Mouse (Mus musculus): ENCODE results near the gene Tbx1.
A peak's percentile ranks its signal among the peaks of the same experiment; 100 is the strongest.

Tbx1 gene

GRCm38 (mm10) chr16:18589804-18590790 is at the start of gene Tbx1:
Gene Tbx1, minus strand, starts transcription at chr16:18590671.
- DNase-seq (ENCODE audit: low spot score in 2 of 2) = no peak

DNA sequence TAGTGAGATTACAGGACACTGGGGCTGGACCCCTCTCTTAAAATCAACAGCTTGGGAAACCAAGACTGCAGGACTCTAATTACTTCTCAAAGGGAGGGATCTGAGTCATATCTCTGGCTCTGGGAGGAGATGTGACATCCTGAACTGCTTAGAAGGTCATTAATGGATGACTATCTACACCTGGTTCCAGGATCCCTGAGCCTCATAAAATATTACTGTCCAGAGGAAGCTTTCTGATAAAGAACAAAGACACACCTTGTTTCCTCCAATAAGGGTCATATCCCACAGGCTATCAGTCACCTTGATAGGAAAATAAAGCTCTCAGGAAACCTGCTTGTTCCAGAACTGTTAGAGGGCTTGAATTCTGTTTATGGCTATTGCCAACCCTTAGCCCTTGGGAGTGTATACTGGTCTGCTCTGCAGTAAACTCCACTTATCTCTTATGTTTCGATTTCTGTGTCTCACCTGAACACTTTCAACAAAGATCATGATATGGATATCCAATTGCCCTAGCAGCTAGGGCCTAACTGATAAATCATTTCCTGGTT is 49.0 kb upstream of the Tbx1 start:
- no peak for DNase-seq (ENCODE audit: low spot score in 2 of 2)

DNA sequence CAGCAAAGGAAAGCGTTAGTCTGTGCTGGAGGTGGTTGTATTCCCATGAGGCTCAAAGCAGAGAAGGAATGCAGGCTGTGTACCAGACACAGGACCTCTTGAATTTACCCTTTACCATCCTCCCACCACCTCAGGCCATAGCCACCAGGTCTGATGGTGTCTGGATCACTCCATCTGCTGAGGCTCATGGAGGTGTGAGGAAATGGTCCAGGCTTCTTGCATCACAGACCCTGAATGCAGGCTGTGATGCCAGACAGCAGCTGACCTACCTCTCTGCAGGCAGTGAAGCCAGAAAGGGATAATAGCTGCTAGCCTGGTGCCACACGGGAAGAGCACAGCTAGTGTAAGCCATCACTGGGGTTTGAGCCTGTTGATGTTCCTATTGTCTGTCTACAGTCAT is 47.9 kb upstream of the Tbx1 start:
- DNase-seq (ENCODE audit: low spot score in 2 of 2) = peak in 1 of 2 experiments; percentile 9

DNA sequence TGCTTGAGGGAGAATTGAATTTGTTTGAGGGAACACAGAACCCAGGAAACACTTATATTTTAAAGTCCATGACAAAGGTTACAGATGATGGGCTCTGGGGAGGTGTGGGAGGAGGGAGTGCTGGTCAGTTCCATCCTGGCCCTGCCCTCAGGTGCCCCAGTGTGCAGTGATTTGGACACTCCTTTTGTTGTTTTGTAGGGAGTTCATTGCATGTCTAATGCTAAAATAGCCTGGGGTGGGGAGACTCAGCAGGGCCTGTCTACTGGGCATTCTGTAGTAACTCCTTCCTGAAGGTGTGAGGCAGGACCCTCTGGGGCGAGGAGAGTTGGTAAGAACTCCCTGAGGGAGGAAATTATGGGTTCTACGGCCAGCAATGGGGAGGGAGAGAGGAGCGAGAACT is 46.3 kb upstream of the Tbx1 start:
- peak in 1 of 2 experiments; percentile 10 for DNase-seq (ENCODE audit: low spot score in 2 of 2)

DNA sequence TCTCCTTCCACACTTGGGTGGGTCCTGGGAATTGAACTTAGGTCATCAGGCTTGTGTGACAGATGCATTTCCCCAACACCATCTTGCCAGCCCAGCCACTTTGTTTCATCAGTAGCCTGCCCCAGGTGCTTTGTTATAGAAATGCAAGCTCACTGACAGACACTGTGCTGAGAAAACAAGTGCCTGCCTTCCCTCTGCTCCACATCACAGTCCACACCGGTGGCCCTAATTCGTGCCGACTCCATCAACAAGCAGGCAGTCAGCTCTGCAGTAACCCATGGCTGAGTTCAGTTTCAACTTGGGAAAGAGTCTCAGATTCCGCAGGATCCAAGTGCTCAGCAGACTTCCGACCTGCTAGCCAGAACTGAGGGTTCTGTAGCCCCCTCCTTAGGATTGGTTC is 45.9 kb upstream of the Tbx1 start:
- peak; percentile 9 to 13 for DNase-seq (ENCODE audit: low spot score in 2 of 2)

DNA sequence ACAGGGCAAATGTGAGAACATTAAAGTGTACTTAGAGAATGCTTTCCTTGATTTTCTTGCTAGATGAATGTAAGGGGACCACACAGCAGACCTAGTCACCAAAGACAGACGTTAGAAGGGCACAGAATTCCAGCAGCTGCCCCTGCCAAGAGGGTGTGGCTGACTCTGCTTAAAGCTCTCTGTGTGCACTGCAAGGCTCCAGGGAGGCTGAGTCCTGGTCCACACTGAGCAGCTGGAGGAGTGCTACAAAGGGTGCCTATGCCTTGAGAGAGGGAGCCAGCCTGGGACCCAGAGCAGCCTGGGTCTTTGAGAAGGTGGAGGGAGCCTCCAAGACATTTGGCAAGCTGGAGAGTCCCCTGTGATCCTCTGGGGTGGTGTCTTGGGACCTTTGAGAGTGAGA is 42.9 kb upstream of the Tbx1 start:
- DNase-seq (ENCODE audit: low spot score in 2 of 2) = no peak

GRCm38 (mm10) chr16:18632816-18633215 is 42.3 kb upstream of the Tbx1 start:
- DNase-seq (ENCODE audit: low spot score in 2 of 2) = no peak

GRCm38 (mm10) chr16:18632059-18632458 is 41.6 kb upstream of the Tbx1 start:
- DNase-seq (ENCODE audit: low spot score in 2 of 2) = peak; percentile 57 to 61

- peak in 1 of 2 experiments; percentile 22 for DNase-seq (ENCODE audit: low spot score in 2 of 2)
Measured at GRCm38 (mm10) chr16:18631141-18631540, 40.7 kb upstream of the Tbx1 start.

DNA sequence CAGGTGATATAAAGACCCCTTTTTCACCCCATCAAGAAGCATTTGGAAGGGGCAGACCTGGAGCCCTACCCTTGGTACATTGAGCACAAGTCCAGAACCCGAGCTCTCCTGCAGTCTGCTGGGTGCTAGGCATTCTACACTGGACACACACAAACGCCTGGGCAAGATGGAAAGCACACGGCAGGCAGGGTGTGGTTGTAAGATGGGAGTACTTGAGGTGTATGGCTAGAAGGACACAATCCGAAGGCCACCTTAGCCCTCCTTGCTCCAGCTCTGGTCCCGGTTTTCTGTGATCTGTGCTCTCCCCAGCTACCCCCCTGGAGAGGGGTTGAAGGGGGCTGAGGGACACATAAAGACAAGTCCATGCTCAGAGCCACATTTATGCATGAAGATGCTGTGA is 39.8 kb upstream of the Tbx1 start:
- no peak for DNase-seq (ENCODE audit: low spot score in 2 of 2)

DNA sequence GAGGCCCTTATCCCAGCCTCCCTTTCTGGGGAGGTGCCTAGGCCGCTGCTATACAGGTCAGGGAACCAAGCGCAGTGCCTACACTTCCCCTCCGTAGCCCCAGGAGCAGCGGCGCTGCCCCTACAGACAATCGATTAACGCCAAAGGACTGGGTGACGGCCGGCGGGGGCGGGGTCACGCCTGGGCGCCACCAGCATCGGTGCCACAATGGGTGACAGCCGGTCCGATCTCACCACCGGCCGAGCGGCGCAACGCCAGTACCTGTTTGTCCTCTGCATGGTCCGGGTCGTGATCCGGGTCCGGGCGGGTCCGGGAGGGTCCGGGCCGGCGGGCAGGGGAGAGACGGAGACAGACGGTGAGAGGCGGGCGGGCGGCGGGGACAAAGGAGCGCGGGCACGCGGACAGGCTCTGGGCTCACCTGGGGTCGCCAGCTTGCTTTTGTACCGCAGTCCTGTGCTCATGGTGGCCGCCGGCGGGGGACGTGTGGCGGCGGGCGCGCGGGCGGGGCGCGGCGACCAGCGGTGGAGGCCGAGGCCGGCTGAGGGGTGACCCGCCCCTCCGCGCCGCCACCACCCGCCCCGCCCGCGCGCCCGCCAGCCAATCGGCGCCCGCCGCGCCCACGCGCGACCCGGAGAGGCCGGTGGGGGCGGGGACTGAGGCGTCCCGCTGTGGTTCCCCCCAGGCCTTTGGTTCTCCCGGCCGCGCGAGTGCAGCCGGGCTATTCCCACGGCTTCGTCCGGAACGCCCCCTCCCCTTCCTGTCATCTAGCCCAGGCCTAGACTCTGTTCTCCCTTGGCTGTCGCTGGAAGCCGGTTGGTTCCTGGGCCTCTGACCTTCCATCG is 39.1 kb upstream of the Tbx1 start, which contains the start of gene Sept5:
TSS of gene Sept5 (minus strand) at position 565 of the 842 bp plus-strand sequence.
- DNase-seq (ENCODE audit: low spot score in 2 of 2) = peak; percentile 86

DNA sequence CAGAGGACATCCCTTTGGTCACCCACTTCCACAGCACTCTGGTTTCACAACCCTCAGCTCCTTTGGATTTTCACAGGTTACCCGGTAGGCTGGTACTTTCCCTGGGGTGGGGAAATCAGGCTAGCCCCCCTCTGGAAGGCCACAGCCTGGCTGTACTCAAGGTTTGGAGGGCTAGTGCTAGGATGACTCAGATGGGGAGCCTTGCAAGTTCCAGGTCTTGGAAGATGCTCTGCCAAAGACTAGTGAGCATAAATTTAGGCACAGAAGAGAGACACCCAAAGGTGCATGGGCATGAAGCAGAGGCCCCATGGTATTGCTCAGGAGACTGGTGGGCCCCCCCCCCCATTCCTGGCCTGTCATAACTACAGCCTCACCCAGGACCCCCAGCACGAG is 38.5 kb upstream of the Tbx1 start:
- no peak for DNase-seq (ENCODE audit: low spot score in 2 of 2)

DNA sequence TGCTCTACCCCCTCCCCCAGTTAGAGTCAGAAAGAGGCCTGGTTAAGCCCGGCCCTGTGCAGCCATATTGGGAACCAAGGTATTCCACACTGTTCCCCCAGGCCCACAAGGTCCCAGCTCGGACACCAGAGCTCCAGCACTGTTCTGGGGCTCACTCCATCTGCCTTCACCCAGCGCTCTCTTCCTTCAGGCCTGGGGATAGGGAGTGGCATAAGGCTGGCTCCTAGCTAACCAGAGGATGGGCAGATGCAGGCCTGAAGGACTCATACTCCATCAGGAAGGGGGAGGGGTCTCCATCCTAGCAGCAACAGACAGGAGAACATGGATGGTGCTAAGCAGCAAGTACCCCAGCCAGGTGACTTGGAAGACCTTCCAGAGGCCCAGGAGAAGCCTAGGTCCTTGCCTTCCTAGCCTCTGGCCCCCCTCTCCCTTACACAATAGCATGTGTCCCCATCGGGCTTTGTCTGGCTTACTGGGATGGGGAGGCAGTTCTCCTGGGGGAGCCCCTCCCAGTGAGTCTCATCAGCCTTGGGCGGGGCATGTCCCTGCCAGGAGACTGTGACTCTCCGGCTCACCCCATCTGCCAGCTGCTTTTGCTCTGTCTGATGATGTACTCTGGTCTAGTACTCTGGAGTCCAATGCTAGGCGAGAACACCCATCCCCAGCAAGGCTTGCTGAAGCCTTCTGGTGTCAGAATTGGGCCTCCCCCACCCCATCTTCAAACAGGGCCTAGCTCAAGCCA is 37.9 kb upstream of the Tbx1 start:
- DNase-seq (ENCODE audit: low spot score in 2 of 2) = peak; percentile 43 to 56

GRCm38 (mm10) chr16:18627163-18627562 is 36.7 kb upstream of the Tbx1 start:
- peak; percentile 52 to 65 for DNase-seq (ENCODE audit: low spot score in 2 of 2)

GRCm38 (mm10) chr16:18626376-18626878 is 36.0 kb upstream of the Tbx1 start, which contains the start of gene Gm49601:
Gene Gm49601, minus strand, starts transcription at chr16:18626427.
- peak; percentile 88 for DNase-seq (ENCODE audit: low spot score in 2 of 2)

- DNase-seq (ENCODE audit: low spot score in 2 of 2) = peak; percentile 81 to 86
Measured at GRCm38 (mm10) chr16:18625791-18626311, 35.4 kb upstream of the Tbx1 start.

GRCm38 (mm10) chr16:18625097-18625496 is 34.6 kb upstream of the Tbx1 start:
- peak; percentile 39 to 53 for DNase-seq (ENCODE audit: low spot score in 2 of 2)

DNA sequence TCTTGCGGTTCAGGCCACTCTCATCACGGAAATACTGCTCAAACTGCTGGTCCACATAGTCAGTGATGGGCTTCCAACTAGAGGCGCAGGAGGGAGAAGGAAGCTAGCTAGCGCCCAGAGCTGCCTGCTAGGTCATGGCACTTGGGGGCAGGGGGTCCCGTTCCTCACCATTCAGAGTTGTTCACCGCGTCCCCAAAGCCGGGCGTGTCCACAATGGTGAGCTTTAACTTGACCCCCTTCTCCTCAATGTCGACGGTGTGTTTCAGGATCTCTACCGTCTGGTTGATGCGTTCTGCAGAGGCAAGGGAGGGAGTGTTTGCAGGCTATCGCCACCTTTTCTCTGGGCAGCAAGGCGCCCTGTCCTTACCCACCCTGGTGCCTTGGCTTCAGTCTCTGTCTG is 34.2 kb upstream of the Tbx1 start:
- DNase-seq (ENCODE audit: low spot score in 2 of 2) = peak in 1 of 2 experiments; percentile 42

DNA sequence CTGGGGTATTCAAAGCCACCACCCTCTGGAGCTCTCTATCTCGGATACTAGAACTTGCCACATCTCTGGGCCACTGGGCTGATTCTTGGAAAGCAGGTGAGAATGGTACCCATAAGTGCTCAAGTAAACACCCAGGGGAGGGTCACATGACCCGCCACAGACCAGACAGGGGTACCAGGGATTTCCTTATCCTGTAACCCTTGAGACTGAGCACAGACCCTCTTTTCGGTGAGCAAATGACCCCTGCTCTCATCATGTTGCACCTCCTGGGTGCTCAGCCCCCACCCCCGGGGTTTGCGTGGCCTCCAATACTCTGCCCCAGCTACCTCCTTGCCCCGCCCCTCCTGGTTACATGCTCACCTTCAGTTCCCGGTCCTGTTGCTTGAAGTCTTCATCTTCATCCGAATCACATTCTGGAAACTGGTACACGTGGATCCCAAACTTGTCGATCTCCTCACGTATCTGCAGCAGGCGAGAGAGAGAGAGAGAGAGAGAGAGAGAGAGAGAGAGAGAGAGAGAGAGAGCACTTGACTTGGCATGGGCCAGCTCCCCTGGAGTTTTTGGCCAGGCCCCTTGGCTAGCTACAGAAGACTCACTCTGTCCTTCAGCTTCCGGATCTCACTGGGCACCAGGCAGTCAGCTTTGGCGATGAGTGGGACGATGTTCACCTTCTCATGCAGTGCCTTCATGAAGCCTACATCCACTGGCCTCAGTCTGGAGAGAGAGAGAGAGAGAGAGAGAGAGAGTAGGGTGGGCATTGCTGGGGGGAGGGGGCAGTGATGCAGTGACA is 33.5 kb upstream of the Tbx1 start:
- peak; percentile 46 to 50 for DNase-seq (ENCODE audit: low spot score in 2 of 2)
